Mouse (Mus musculus): Measurements from ENCODE around the gene Srpk3.
A peak's percentile ranks its signal among the peaks of the same experiment; 100 is the strongest.

- TF ChIP-seq CTCF (IDR thresholded peaks at IDR 0.05) (peak; percentile 63), POLR2A (IDR thresholded peaks at IDR 0.05; ENCODE audit: insufficient read depth, low read depth, low read length) (no peak), EP300 (IDR thresholded peaks at IDR 0.05; ENCODE audit: insufficient read depth, low read depth, low read length) (no peak)
Measured at GRCm38 (mm10) chrX:73786364-73787224, 12.4 kb downstream of the Srpk3 start, which contains the start of the genes Idh3g and Ssr4.

All from heart, adult 2 months (tissue).